Mouse (Mus musculus) layer of hippocampus, adult 9-10 months (tissue): ENCODE results near the gene Bsg.
A peak's percentile ranks its signal among the peaks of the same experiment; 100 is the strongest.

Source experiments
- DNase-seq: peaks from one replicate; pipeline ENCODE4 v3.0.0; 2022; ENCODE audit warnings: low spot score

Gene Bsg

DNA sequence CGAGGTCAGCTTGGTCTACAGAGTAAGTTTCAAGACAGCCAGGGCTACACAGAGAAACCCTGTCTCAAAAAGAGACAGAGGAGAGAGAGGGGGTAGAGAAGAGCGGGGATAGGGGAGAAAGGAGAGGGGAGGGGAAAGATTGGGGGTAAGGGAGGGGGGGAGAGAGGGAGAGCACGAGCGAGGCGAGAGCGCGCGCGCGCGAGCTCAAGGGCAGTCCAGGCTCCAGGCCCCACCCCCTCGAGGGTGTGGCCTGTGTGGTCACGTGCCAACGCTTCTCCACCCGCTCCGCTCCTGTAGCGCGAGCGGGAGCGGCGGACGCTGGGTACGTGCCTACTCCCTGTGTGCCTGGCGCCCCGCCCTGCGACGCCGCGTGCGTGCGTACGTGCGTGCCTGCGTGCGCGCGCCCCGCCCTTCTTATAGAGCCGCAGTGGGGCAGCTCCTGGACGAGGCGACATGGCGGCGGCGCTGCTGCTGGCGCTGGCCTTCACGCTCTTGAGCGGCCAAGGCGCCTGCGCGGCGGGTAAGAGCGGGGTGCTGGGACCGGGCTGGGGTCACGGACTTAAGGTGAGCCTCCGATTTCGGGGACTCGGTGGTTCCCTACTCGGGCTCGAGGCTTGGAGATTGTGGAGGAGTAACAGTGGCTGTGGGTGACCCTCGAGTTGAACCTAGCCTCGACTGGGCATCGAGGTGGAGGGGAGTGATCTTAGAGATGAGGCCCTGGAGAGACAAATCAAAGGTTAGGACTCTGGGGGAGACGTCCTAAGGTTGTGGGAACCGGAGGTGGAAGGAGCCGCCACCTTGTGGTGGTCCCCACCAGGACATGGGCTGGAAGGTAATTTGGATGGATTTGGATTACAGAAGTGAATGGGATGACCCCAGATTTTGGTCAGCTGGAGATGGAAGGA is at the start of gene Bsg:
Bsg (plus strand) TSS at position 427 of the 905 bp plus-strand sequence.
- DNase-seq = peak; percentile 96

DNA sequence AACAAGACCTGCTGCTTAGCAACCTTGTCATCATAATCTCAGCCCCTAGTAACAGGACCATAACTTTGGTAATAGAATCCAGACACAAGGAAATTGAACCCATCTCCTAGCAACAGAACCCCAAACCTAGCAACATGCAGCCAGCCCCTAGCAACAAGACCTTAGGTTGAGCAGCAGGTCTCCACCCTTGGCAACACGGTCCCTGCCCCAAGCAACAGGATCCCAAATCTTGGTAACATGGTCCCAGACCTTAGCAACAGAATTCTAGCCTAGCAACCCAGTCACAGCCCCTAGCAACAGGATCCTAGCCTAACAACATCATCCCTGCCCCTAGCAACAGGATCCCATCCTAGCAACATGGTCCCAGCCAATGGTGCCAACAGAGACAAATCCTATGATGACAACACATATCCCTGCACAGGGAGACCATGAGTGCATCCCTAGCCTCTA is 49.3 kb upstream of the Bsg start:
- DNase-seq = peak; percentile 49

GRCm38 (mm10) chr10:79658829-79659228 is 45.5 kb upstream of the Bsg start:
- DNase-seq = no peak

GRCm38 (mm10) chr10:79660298-79660697 is 44.0 kb upstream of the Bsg start:
- DNase-seq = no peak

DNA sequence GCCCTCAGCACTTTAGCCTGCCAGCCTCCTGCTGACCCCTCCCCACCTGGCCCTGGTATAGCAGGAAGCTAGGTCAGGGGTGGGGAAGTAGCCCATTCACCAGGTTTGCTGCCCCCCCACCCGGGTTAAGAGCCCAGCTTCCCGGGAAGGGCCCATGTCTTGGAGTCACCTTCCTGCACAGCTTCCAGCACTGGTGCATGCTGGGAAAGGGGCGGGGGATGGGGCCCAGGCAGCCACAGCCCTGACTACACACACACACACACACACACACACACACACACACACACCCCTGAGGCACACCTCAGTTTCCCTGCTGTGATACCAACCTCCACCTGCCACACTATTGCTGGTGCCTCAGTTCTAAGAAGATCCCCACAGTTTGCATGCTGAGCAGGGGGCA is 42.4 kb upstream of the Bsg start:
- no peak for DNase-seq

GRCm38 (mm10) chr10:79664131-79664665 is 40.1 kb upstream of the Bsg start, which contains the start of gene Madcam1:
TSS of gene Madcam1 (plus strand) at chr10:79664559.
- DNase-seq = no peak

DNA sequence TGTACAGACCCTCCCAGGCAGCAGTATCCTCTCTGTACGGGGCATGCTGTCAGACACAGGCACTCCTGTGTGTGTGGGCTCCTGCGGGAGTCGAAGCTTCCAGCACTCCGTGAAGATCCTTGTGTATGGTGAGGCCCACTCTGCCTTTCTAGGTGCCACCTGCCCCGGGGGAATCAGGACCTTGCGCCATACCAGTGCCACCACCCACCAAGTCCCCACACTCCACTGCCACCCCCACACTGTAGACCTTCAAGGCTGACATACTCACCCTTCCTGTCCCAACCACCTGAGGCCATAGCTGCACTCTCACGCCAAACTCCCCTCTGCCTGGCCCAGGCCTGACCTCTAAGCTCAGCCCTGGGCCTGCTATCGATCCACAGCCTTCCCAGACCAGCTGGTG is 39.2 kb upstream of the Bsg start:
- no peak for DNase-seq

DNA sequence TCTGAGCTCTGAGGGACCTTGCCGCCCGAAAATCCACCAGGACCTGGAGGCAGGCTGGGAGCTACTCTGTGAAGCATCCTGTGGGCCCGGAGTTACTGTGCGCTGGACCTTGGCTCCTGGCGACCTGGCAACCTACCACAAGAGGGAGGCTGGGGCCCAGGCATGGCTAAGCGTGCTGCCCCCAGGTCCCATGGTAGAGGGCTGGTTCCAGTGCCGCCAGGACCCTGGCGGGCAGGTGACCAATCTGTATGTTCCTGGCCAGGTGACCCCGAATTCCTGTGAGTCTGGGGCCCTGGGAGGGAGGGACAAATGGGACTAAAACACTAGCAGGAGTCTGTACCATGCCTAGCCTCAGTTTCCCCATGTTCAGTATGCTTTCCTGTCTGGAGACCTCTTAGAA is 37.8 kb upstream of the Bsg start:
- DNase-seq = no peak

- no peak for DNase-seq
Observed at GRCm38 (mm10) chr10:79668076-79668475, 36.2 kb upstream of the Bsg start.

DNA sequence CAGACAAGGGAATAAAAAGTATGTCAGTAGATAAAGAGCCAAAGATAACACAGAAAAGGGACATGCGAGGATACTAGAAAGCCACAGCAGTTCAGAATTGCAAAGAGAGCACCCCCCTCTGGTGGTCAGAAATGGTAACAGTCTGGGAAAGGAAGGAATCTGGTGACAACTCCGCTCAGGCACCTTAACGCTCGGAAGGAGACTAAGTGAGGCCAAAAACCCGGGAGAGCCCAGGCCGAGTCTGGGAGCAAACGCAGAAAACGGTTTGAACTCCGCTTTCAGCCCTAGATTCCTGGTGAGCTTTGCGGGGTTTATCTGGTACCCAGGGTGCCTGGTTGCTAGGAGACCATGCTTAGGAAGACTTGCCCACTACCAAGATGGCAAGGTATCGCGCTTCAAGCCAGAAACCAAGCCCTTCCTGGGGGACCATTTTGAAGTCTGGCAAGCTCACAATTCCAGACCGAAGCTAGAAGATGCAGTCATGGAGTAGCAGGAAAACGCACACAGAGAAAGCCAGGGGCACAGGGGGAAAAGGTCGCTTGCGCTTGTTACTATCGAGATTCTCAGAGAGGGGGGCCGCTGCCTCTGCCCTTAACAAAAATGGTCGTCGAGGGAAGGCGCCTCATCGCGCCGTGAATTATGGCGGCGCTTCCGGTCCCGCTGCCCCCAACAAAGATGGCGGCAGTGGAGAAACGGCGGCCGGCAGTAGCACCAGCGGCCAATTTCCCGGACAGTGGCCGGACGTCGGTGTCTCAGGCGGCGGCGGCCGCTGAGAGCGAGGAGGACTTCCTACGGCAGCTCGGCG is 35.3 kb upstream of the Bsg start, which contains the start of gene Tpgs1:
Tpgs1 (plus strand) TSS at position 599 of the 805 bp plus-strand sequence.
- peak; percentile 97 for DNase-seq

DNA sequence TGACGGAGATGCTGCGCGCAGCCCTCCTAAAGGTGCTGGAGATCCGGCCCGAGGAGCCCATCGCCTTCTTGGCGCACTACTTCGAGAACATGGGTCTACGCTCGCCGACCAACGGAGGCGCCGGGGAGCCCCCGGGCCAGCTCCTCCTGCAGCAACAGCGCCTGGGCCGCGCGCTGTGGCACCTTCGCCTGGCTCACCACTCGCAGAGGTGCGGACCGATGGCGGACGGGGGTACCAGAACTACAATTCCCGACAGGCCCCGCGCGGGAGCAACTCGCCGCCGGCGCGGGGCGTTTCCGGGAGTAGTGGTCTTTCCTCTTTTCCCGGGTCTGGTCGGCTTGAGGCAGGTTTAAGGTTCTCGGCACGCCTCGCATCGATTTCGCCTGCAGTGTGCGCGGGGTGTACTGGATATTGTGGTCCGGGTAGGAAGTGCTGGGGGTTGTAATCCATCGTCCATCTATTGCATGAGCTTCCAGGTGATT is 34.7 kb upstream of the Bsg start:
- DNase-seq = no peak

GRCm38 (mm10) chr10:79670071-79670888 is 34.0 kb upstream of the Bsg start:
- DNase-seq = no peak

GRCm38 (mm10) chr10:79671396-79672087 is 32.7 kb upstream of the Bsg start:
- DNase-seq = no peak

DNA sequence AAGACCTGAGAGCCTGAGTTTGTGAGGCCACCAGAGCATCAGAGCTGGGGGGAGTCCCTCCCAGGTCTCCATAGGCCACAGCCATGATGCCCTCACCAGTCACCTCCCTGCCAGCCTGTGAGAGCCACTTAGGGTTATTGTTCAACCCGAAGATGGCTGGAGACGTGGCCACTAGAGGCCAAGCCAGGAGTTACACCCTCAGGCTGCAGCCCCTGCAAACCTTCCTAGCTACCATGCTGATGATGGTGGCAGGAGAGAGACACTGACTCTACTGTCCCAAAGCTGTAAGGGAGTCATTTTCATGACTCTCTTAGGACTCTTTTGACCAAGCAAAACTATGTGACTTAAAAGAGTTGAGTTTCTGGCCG is 32.2 kb upstream of the Bsg start:
- no peak for DNase-seq

DNA sequence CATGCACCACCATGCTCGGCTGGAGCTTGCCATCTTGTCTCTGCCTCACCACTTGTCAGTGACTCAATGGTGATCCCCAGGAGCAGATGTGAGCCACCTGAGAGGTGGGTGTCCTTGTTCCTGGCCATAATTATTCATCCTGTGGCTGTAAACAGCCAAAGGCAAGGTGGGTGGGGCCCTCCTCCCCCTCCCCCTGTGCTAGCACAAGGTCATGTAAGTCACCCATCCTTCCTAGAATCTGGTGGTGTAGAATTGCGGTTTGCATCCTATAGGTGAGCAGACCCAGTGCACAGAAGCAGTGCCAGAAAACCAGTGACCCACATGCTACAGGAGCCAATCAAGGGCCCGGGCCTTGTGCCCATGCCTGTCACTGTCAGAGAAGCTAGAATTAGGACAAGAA is 31.2 kb upstream of the Bsg start:
- DNase-seq = no peak

DNA sequence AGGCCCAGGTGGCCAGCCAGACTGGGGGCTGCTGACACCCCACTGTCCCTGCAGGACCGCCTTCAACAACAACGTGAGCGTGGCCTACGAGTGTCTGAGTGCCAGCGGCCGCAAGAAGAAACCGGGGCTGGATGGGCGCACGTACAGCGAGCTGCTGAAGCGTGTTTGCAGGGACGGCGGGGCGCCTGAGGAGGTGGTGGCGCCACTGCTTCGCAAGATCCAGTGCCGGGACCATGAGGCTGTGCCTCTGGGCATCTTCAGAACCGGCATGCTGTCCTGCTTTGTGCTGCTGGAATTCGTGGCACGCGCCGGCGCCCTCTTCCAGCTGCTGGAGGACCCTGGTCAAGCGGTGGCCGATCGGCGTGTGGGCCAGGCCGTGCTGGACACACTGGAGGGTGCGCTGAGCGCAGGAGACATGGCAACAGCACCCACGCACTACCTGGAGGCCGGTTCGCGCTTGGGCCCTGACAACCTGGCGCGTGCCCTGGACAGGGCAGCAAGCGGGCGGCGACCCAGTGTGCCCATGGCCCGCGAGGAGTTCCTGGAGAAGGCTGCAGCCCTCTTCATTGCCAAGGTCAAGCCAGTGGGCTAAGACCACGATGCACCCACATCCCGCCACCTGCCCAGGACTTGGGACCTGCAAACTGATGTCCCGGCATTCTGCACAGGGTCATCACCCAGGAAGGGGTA is 28.8 kb upstream of the Bsg start:
- DNase-seq = no peak

- no peak for DNase-seq
Observed at GRCm38 (mm10) chr10:79680606-79681495, 23.4 kb upstream of the Bsg start.

DNA sequence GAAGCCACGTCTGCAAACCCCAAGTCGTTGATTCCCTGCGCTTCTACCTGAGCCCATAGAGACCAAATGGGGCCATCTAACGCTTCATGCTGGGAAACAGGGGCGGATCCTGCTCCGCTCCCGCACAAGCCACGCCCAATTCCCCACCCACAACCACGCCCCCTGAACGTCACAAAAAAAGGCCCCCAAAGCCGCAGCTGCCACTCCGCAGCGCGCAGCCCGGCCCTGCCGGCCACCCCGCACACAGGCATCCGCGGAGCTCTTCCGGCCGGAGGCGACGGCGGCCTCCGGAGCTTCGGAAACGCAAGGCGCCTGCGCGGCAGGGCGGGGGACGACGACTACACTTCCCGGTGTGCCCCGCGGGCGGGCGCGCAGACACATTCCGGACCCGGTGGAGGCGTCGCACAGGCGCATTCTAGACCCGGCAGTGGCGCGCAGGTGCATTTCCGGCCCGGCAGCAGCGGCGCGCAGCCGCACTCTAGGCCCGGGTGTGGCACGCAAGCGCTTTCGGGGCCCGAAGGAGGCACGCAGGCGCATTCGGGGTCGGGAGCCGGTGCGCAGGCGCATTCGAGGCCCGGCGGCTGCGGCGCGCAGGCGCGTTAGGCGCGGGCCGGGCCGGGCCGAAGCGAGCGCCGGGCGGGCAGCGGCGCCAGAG is 22.6 kb upstream of the Bsg start, which contains the start of gene Cdc34:
Cdc34 (plus strand) TSS at position 605 of the 655 bp plus-strand sequence.
- peak; percentile 96 for DNase-seq

DNA sequence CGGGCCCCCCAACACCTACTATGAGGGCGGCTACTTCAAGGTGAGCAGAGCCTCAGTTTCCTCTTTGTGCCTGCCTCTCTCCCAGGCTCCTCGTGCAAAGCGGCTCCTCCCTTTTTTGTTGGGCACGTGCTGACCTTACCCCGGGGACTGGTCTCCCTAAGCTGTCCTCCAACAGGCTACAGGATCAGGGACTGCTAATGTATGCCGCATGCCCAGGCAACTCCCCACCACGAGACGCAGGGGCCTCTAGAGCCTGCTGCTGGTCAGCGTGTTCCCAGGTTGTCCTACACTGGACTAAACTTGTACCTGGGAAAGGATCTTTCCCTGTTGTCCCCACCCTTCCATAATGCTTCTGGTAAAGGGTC is 21.8 kb upstream of the Bsg start:
- DNase-seq = no peak
